Comparison of ENCODE assay signal across 8 mouse cellular contexts in the genomic region with DNA sequence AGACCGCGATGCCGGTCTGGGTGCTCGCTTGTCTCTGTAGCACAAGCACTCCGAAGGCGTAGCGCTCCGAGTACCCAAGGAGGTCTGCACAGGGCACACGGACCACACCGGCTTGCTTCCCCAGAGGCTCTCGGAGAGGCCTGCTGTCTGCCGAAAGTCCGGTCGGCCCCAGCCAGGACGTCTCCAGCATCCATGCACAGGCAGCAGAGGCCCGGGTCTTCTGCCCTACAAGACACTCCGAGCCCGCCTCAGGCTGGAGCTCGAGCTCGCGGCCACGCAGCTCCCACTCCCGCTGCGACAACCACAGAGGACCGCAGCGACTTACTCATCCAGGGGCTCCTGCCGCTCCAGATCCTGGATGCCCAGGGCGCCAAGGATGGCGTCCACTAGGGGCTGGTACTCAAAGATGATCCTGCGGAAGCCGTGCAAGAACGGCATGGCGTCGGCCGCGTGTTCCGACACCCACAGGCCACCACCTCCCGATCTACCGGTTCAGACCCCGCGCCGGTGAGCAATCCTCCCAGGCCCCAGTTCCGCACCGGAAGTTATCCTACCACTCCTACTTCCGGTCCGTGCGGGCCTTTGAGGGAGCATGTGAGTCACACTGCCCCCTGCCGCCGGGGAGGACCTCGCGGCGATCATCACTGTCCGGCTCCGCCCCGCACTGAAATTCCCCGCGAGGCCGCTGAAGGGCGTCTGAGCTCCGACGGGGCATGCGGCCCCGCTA. TPM values are rescaled to one million over a fixed set of nuclear protein-coding genes. Genes with fewer than 3 reads are reported as not detected.
DNase-seq lines count a peak whose midpoint lies in the region; ATAC-seq and TF ChIP-seq lines count a peak whose summit lies in the region.

No protein-coding gene starts in this region.

- H3K9me3 ChIP-seq in heart, embryonic 12.5 days (replicated peaks), result no peaks in the 10 kb centered on the region
- no peaks in the 10 kb centered on the region for H3K9me3 ChIP-seq in kidney, postnatal 0 days (replicated peaks; ENCODE audit: low read length)
- H3K9me3 ChIP-seq in liver, embryonic 11.5 days (ENCODE audit: control insufficient read depth, low read length), result no peaks in the 10 kb centered on the region
- no peaks in the 10 kb centered on the region for H3K9me3 ChIP-seq in stomach, embryonic 14.5 days (ENCODE audit: control insufficient read depth, low read depth, low read length)

- no peaks in the 10 kb centered on the region for H3K27me3 ChIP-seq in heart, embryonic 12.5 days (replicated peaks)
- H3K27me3 ChIP-seq in kidney, postnatal 0 days (ENCODE audit: insufficient read depth, low read length), result no peaks in the 10 kb centered on the region
- H3K27me3 ChIP-seq in liver, embryonic 11.5 days (replicated peaks; ENCODE audit: control insufficient read depth, insufficient read depth, low read length), result no peaks in the 10 kb centered on the region
- H3K27me3 ChIP-seq in stomach, embryonic 14.5 days (ENCODE audit: control insufficient read depth, insufficient read depth, low read length), result no peaks in the 10 kb centered on the region

- H3K36me3 ChIP-seq in heart, embryonic 12.5 days, result peaks cover 38% of the 10 kb centered on the region
- peaks cover 30% of the 10 kb centered on the region for H3K36me3 ChIP-seq in kidney, postnatal 0 days (ENCODE audit: insufficient read depth, low read length)
- peaks cover 29% of the 10 kb centered on the region for H3K36me3 ChIP-seq in liver, embryonic 11.5 days (ENCODE audit: control insufficient read depth, insufficient read depth, low read length)
- peaks cover 25% of the 10 kb centered on the region for H3K36me3 ChIP-seq in stomach, embryonic 14.5 days (ENCODE audit: control insufficient read depth, insufficient read depth, low read length)

- peak; percentile 99 for DNase-seq in B cell, adult 2 months
- DNase-seq in brain, adult 2 months (ENCODE audit: low read depth, low spot score), result peak; percentile 96
- DNase-seq in kidney, postnatal 0 days (ENCODE audit: low spot score), result peak; percentile 97
- peak; percentile 96 for DNase-seq in liver, embryonic 11.5 days (ENCODE audit: low spot score)
- DNase-seq in naive thymus-derived CD4-positive, alpha-beta T cell, adult 2 months (ENCODE audit: low read depth), result peak; percentile 98

- H3K27ac ChIP-seq in heart, embryonic 12.5 days (ENCODE audit: poor library complexity, severe bottlenecking), result peak overlapping the region; percentile 71
- peak overlapping the region; percentile 67 for H3K27ac ChIP-seq in kidney, postnatal 0 days
- H3K27ac ChIP-seq in liver, embryonic 11.5 days (ENCODE audit: low read depth, low read length), result peak overlapping the region; percentile 94
- H3K27ac ChIP-seq in stomach, embryonic 14.5 days (ENCODE audit: low read length), result no peak overlapping the region; the same call in 1 of the 2 replicates

- WGBS in heart, embryonic 12.5 days, result under 1% methylated on average over 63 of the region's 63 CpGs
- WGBS in kidney, postnatal 0 days, result under 1% methylated on average over 63 of the region's 63 CpGs
- WGBS in liver, embryonic 11.5 days, result under 1% methylated on average over 63 of the region's 63 CpGs
- 2% methylated on average over 63 of the region's 63 CpGs for WGBS in stomach, embryonic 14.5 days

- peak overlapping the region; percentile 97 for H3K9ac ChIP-seq in heart, embryonic 12.5 days
- peak overlapping the region; percentile 88 for H3K9ac ChIP-seq in kidney, postnatal 0 days (ENCODE audit: low read depth, low read length)
- H3K9ac ChIP-seq in liver, embryonic 11.5 days (ENCODE audit: low read depth, low read length), result peak overlapping the region; percentile 96
- H3K9ac ChIP-seq in stomach, embryonic 14.5 days (replicated peaks; ENCODE audit: low read depth, low read length), result peak overlapping the region; percentile 68

- ATAC-seq in erythroblast, adult 5-6 weeks (replicated peaks; ENCODE audit: low FRiP score, poor library complexity, severe bottlenecking), result peak; percentile 77
- peak; percentile 87 for ATAC-seq in heart, embryonic 12.5 days (ENCODE audit: insufficient number of reproducible peaks, low FRiP score)
- ATAC-seq in kidney, postnatal 0 days (replicated peaks; ENCODE audit: low FRiP score, low read depth), result peak; percentile 82
- peak; percentile 80 for ATAC-seq in liver, embryonic 11.5 days (replicated peaks; ENCODE audit: low FRiP score)
- ATAC-seq in stomach, embryonic 14.5 days (ENCODE audit: insufficient number of reproducible peaks, insufficient read depth, low FRiP score, low read depth), result peak; percentile 83

- H3K4me3 ChIP-seq in heart, embryonic 12.5 days, result peak overlapping the region; percentile 99
- H3K4me3 ChIP-seq in kidney, postnatal 0 days (replicated peaks; ENCODE audit: low read depth, low read length), result peak overlapping the region; percentile 78
- peak overlapping the region; percentile 98 for H3K4me3 ChIP-seq in liver, embryonic 11.5 days (ENCODE audit: low read depth, low read length)
- H3K4me3 ChIP-seq in stomach, embryonic 14.5 days (ENCODE audit: low read depth, low read length), result peak overlapping the region; percentile 80

- H3K4me1 ChIP-seq in heart, embryonic 12.5 days (replicated peaks), result peaks cover 28% of the 10 kb centered on the region
- H3K4me1 ChIP-seq in kidney, postnatal 0 days (replicated peaks; ENCODE audit: insufficient read depth, low read length), result peaks cover 9% of the 10 kb centered on the region
- H3K4me1 ChIP-seq in liver, embryonic 11.5 days (replicated peaks; ENCODE audit: control insufficient read depth, insufficient read depth, low read length), result peaks cover 17% of the 10 kb centered on the region
- H3K4me1 ChIP-seq in stomach, embryonic 14.5 days (ENCODE audit: control insufficient read depth, insufficient read depth, low read length), result peaks cover 16% of the 10 kb centered on the region

- H3K4me2 ChIP-seq in heart, embryonic 12.5 days, result peak overlapping the region; percentile 89
- H3K4me2 ChIP-seq in kidney, postnatal 0 days (ENCODE audit: low read length), result peak overlapping the region; percentile 71
- H3K4me2 ChIP-seq in liver, embryonic 11.5 days, result peak overlapping the region; percentile 89
- H3K4me2 ChIP-seq in stomach, embryonic 14.5 days (replicated peaks; ENCODE audit: low read depth, low read length), result peak overlapping the region; percentile 84

- peak; percentile 99 for TF ChIP-seq CTCF in kidney, postnatal 0 days (IDR thresholded peaks at IDR 0.05; ENCODE audit: low read depth)

RNA-seq across cellular contexts. Expression of a gene that starts 2.2 kb away (rescaled TPM):
- 13.6 and 19.2 TPM in 2 replicates for total RNA-seq in erythroblast, adult 5-6 weeks (2015; ENCODE audit: low replicate concordance)
- 40.6 and 42.2 TPM in 2 replicates for total RNA-seq in erythroblast, adult 5-6 weeks (2017; ENCODE audit: low replicate concordance)
- polyA plus RNA-seq in heart, embryonic 12.5 days (2016; fragmentation: Nextera tagmentation; extraction: Ambion mirVana), result 24.2 and 25.5 TPM in 2 replicates
- 26.1 and 26.9 TPM in 2 replicates for polyA plus RNA-seq in kidney, postnatal 0 days (2015; fragmentation: Nextera tagmentation; extraction: Ambion mirVana)
- 44.2 and 45.6 TPM in 2 replicates for polyA plus RNA-seq in liver, embryonic 11.5 days (2014; fragmentation: Nextera tagmentation; extraction: Ambion mirVana)
- 27.1 and 29.1 TPM in 2 replicates for polyA plus RNA-seq in stomach, embryonic 14.5 days (2014; fragmentation: Nextera tagmentation; extraction: Ambion mirVana)

RNA-seq across cellular contexts. Expression of a gene that starts 6.9 kb away (rescaled TPM):
- not detected in 2 replicates for total RNA-seq in erythroblast, adult 5-6 weeks (2015; ENCODE audit: low replicate concordance)
- not detected in 2 replicates for total RNA-seq in erythroblast, adult 5-6 weeks (2017; ENCODE audit: low replicate concordance)
- 58.8 and 63.9 TPM in 2 replicates for polyA plus RNA-seq in heart, embryonic 12.5 days (2016; fragmentation: Nextera tagmentation; extraction: Ambion mirVana)
- polyA plus RNA-seq in kidney, postnatal 0 days (2015; fragmentation: Nextera tagmentation; extraction: Ambion mirVana), result 5.8 and 6.9 TPM in 2 replicates
- 8.2 and 9.4 TPM in 2 replicates for polyA plus RNA-seq in liver, embryonic 11.5 days (2014; fragmentation: Nextera tagmentation; extraction: Ambion mirVana)
- 6.0 and 8.9 TPM in 2 replicates for polyA plus RNA-seq in stomach, embryonic 14.5 days (2014; fragmentation: Nextera tagmentation; extraction: Ambion mirVana)

RNA-seq across cellular contexts. Expression of a gene that starts 20.3 kb away (rescaled TPM):
- total RNA-seq in erythroblast, adult 5-6 weeks (2015; ENCODE audit: low replicate concordance), result 2.7 TPM in 2 replicates
- 3.9 TPM in 1 of 2 replicates, not detected in the other for total RNA-seq in erythroblast, adult 5-6 weeks (2017; ENCODE audit: low replicate concordance)
- polyA plus RNA-seq in heart, embryonic 12.5 days (2016; fragmentation: Nextera tagmentation; extraction: Ambion mirVana), result 77.2 and 78.8 TPM in 2 replicates
- polyA plus RNA-seq in kidney, postnatal 0 days (2015; fragmentation: Nextera tagmentation; extraction: Ambion mirVana), result 77.4 and 81.4 TPM in 2 replicates
- polyA plus RNA-seq in liver, embryonic 11.5 days (2014; fragmentation: Nextera tagmentation; extraction: Ambion mirVana), result 75.9 and 85.2 TPM in 2 replicates
- polyA plus RNA-seq in stomach, embryonic 14.5 days (2014; fragmentation: Nextera tagmentation; extraction: Ambion mirVana), result 99.1 and 101 TPM in 2 replicates

RNA-seq across cellular contexts. Expression of a gene that starts 24.5 kb away (rescaled TPM):
- not detected in 2 replicates for total RNA-seq in erythroblast, adult 5-6 weeks (2015; ENCODE audit: low replicate concordance)
- total RNA-seq in erythroblast, adult 5-6 weeks (2017; ENCODE audit: low replicate concordance), result not detected in 2 replicates
- polyA plus RNA-seq in heart, embryonic 12.5 days (2016; fragmentation: Nextera tagmentation; extraction: Ambion mirVana), result 1.0 and 2.2 TPM in 2 replicates
- polyA plus RNA-seq in kidney, postnatal 0 days (2015; fragmentation: Nextera tagmentation; extraction: Ambion mirVana), result 4.6 TPM in 2 replicates
- polyA plus RNA-seq in liver, embryonic 11.5 days (2014; fragmentation: Nextera tagmentation; extraction: Ambion mirVana), result 0.40 and 0.75 TPM in 2 replicates
- polyA plus RNA-seq in stomach, embryonic 14.5 days (2014; fragmentation: Nextera tagmentation; extraction: Ambion mirVana), result 2.5 and 3.3 TPM in 2 replicates
